Mouse (Mus musculus): Measurements from ENCODE around the gene Wfdc6a.
"Not testable (repeated sequence)": the region's sequence is repeated elsewhere in the genome, so short reads cannot be mapped to it uniquely, and the experiment has no call there.

Gene Wfdc6a

GRCm38 (mm10) chr2:164585025-164585725, at the start of gene Wfdc6a:
Gene Wfdc6a (minus strand): TSS chr2:164585447.
- not testable (repeated sequence) for DNase-seq (ENCODE audit: low spot score in 2 of 2)

- no peak for DNase-seq (ENCODE audit: low spot score in 2 of 2)
Measured at GRCm38 (mm10) chr2:164621775-164622174, 36.5 kb upstream of the Wfdc6a start.

GRCm38 (mm10) chr2:164619050-164619449, 33.8 kb upstream of the Wfdc6a start:
- no peak for DNase-seq (ENCODE audit: low spot score in 2 of 2)

GRCm38 (mm10) chr2:164615386-164615785, 30.1 kb upstream of the Wfdc6a start:
- DNase-seq (ENCODE audit: low spot score in 2 of 2) = no peak

GRCm38 (mm10) chr2:164613471-164613870, 28.2 kb upstream of the Wfdc6a start, which contains the start of the genes Wfdc6b and Wfdc8:
Gene Wfdc6b (plus strand): TSS chr2:164613522.
Gene Wfdc8 (minus strand): TSS chr2:164613626.
- DNase-seq (ENCODE audit: low spot score in 2 of 2) = not testable (repeated sequence)

- DNase-seq (ENCODE audit: low spot score in 2 of 2) = no peak
Measured at GRCm38 (mm10) chr2:164608781-164609180, 23.5 kb upstream of the Wfdc6a start.

- no peak for DNase-seq (ENCODE audit: low spot score in 2 of 2)
Measured at GRCm38 (mm10) chr2:164604411-164604810, 19.2 kb upstream of the Wfdc6a start.

- DNase-seq (ENCODE audit: low spot score in 2 of 2) = no peak
Measured at GRCm38 (mm10) chr2:164603482-164603881, 18.2 kb upstream of the Wfdc6a start.

- DNase-seq (ENCODE audit: low spot score in 2 of 2) = no peak
Measured at GRCm38 (mm10) chr2:164600179-164600578, 14.9 kb upstream of the Wfdc6a start.

- no peak for DNase-seq (ENCODE audit: low spot score in 2 of 2)
Measured at GRCm38 (mm10) chr2:164593494-164593893, 8.2 kb upstream of the Wfdc6a start, which contains the start of gene Eppin. Gene Eppin (minus strand): TSS chr2:164593594.

- DNase-seq (ENCODE audit: low spot score in 2 of 2) = no peak
Measured at GRCm38 (mm10) chr2:164592014-164592413, 6.8 kb upstream of the Wfdc6a start.

- DNase-seq (ENCODE audit: low spot score in 2 of 2) = not testable (repeated sequence)
Measured at GRCm38 (mm10) chr2:164573359-164573758, 11.9 kb downstream of the Wfdc6a start, which contains the start of gene Spint3. Gene Spint3 (minus strand): TSS chr2:164573459.

- no peak for DNase-seq (ENCODE audit: low spot score in 2 of 2)
Measured at GRCm38 (mm10) chr2:164567460-164567859, 17.8 kb downstream of the Wfdc6a start.

- DNase-seq (ENCODE audit: low spot score in 2 of 2) = no peak
Measured at GRCm38 (mm10) chr2:164566997-164567396, 18.2 kb downstream of the Wfdc6a start.

GRCm38 (mm10) chr2:164564346-164564745, 20.9 kb downstream of the Wfdc6a start:
- DNase-seq (ENCODE audit: low spot score in 2 of 2) = no peak

- peak; percentile 26 to 27 for DNase-seq (ENCODE audit: low spot score in 2 of 2)
Measured at GRCm38 (mm10) chr2:164563339-164564038, 21.8 kb downstream of the Wfdc6a start.

GRCm38 (mm10) chr2:164562391-164563188, 22.7 kb downstream of the Wfdc6a start, which contains the start of gene Wfdc2:
Gene Wfdc2 (plus strand): TSS chr2:164562413.
- DNase-seq (ENCODE audit: low spot score in 2 of 2) = no peak

- no peak for DNase-seq (ENCODE audit: low spot score in 2 of 2)
Measured at GRCm38 (mm10) chr2:164560106-164560505, 25.1 kb downstream of the Wfdc6a start.

GRCm38 (mm10) chr2:164558991-164559645, 26.1 kb downstream of the Wfdc6a start:
- DNase-seq (ENCODE audit: low spot score in 2 of 2) = no peak

- DNase-seq (ENCODE audit: low spot score in 2 of 2) = no peak
Measured at GRCm38 (mm10) chr2:164558426-164558825, 26.8 kb downstream of the Wfdc6a start.

- no peak for DNase-seq (ENCODE audit: low spot score in 2 of 2)
Measured at GRCm38 (mm10) chr2:164551502-164551901, 33.7 kb downstream of the Wfdc6a start.
